Mouse (Mus musculus): Measurements from ENCODE around the gene Hnrnpm.

DNA sequence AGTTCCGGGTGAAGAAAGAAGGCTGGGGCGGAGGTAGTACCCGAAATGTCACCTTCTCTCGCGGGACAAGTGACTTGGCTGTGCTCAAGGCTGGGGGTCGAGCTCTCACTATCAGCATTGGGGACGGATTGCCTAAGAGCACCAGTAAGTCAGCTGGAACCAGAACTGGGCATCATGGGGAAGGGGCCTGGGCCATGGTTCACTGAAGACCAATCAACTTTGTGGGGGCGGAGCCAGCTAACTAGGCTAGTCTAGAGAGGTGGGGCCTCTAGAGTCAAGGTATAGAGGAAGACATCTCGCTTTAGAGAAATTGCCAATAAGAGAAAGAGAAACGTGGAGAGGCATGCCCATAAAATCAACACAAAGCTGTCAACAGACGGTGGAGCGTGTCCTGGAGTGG, 84.7 kb downstream of the Hnrnpm start:
- TF ChIP-seq POLR2A (IDR thresholded peaks at IDR 0.05; ENCODE audit: control insufficient read depth, low read depth, low read length) (no peak), CTCF (IDR thresholded peaks at IDR 0.05; ENCODE audit: control insufficient read depth, insufficient read depth, insufficient replicate concordance, low read depth, low read length) (no peak)
